Mouse (Mus musculus): ENCODE data around the gene Degs2.

Degs2 gene

DNA sequence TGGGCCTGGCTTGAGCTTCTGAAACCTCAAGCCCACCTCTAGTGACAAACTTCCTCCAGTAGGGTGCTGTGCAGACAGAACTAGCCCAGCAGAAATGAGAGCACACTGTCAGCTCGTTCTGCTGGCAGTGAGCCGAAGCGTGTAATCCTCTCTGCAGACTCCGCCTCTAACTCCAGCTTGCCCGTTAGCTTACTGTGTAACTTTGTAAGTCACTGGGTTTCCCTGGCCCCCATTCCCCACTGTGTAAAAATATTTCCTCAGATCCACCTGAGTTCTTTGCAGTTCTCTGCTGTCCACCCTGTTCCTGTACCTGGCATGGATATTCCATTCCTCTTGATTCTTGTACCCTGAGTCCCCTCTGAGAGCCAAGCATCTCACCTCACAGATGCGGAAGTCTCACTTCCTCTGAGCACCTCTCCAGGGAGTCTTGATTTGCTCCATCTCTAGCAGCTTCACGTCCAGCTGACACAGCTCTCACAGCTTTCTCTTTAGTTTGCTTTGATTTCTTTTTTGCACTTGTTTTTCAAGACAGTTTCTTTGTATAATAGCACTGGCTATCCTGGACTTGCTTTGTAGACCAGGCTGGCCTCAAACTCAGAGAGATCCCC, 51.0 kb downstream of the Degs2 start:
- no peak for DNase-seq

DNA sequence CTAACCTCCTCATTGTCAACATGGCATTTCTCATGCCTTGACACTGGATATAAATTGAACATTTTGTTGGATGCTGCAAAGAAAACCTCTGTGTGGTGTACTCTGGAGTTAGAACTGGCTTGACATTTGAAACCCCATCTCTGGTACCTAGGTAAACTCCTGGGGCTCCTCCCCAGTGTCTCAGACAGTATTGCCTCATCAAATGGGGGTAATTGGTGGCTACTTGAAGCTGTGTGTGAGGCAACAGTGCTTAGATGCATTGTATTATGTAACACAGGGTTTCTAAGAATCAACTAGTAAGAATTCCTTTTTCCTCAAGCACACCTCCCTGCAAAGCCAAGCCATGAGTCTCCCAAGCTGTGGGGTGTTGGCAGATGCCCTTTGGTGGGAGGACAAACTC, 54.3 kb downstream of the Degs2 start:
- DNase-seq = no peak

DNA sequence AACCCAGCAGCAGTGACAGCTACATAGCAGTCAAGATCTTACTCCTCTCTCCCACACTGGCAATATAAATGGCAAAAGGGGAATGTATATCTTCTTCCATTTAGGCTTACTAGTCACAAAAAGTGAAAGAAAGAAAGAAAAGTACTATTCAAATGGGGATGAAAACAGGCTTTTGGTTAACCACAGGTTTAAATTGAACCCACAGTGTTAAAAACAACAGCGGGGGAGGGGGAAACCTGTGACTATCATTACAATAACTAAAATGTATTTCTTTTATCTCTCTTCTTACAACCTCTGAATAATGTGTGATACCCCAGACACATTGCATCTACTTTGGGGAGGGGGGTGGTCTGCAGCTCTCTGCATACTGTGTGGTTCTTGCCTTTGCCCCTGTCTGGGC, 55.9 kb downstream of the Degs2 start:
- no peak for DNase-seq

DNA sequence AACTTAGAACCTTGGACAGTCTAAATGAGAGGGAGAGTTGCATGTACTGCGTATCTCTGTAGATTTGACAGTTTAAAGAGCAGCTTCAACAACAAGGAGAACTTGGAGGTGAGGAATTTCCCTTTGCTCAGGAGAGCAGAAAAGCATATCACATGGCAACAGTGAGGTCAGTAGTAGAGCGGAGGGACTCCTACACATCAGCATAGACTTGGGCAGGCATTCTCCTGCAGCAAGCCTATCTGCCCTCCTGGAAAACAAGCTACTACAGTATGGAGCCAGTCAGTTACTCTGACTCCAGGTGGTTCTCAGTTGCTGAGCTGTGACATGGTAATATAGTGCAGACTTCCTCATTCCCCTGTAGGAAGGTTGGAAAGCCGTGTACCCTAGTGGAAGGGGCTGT, 60.1 kb downstream of the Degs2 start:
- DNase-seq = no peak

DNA sequence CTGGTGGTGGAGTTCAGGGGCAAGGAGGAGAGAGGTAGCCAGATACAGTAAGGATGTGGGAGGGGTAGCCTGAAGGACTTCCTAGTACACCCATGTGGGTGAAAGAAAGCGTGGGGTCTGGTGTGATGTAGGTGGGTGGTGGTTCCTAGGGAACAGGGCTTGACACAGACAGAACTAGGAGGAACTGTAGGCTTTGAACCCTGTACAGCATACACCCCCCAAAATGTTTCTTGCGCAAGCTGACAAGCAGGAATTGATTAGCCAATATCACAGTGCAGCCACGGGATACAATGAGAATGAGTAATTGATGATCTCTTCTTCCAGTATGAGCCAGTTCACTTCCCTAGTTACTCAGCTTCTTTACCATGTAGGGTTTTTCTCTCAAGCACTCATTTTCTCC, 63.0 kb downstream of the Degs2 start:
- no peak for DNase-seq

DNA sequence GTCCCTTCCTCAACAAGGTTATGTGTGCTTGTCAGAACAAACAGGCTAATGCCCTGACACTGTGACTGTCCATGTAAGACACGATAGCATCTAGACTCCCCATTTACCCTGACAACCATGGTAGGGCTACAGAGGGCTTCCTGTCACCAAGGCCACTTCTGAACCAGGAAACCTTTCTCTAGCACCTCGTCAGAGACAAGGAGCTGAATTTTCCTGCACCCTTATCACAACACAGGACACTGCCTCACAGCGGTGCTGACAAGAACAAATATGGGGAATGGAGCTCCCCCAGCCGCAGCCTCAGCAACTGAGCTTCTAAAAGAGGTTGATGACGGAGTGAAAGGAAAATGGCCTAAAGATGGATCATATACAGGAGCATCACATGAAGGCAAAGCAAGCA, 64.7 kb downstream of the Degs2 start:
- DNase-seq = no peak

DNA sequence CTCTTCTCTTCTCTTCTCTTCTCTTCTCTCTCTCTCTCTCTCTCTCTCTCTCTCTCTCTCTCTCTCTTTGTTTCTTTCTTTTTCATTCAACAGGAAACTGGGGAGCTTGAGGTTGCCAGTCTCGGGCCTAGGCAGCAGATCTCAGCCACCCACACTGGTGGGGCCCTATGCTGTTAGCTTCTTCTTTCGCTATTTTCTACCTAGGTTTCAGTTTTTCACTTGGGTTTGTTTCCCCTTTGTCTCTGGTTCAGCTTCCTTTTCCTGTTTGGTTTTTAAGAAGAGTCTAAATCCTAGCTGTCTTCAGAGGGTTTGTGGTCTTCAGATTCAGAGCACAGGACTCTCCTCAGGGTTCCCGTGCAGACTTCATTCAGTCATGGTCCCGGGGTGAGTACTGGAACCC, 66.6 kb downstream of the Degs2 start:
- DNase-seq = no peak

DNA sequence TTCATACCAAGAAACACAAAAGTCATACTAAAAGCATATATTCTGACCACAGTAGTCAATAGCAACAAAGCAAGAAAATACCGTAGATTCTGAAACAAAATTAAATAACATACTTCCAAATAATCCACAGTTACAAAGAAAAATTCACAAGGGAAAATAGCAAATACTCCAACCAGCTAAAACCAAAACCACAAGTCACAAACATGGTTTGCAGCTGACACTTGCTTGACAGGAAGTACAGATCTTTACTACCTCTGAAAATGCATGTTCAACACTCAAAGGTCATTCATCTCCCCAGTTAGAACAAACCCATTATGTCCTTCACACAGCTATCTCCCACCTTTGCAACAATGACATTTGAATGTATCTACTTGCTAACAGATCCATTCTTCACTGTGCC, 68.1 kb downstream of the Degs2 start:
- DNase-seq = no peak

DNA sequence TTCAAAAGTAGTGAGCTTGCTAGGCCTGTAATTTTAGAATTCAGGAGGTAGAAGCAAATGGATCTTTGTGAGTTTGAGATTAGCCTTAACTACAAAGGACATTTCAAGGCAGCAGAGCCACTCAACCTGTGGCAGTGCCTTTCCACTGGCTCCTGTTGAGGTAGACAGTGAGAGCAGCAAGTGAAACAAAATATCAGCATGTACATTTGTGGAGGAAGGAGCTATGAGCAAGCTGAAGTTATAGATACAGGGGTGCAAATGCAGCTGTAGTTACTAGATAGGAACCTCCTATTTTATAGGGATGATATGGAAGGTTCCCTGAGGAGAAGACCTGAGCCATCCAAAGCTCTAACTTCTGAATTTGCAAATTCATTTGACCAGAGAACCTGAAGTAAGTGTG, 69.6 kb downstream of the Degs2 start:
- no peak for DNase-seq

DNA sequence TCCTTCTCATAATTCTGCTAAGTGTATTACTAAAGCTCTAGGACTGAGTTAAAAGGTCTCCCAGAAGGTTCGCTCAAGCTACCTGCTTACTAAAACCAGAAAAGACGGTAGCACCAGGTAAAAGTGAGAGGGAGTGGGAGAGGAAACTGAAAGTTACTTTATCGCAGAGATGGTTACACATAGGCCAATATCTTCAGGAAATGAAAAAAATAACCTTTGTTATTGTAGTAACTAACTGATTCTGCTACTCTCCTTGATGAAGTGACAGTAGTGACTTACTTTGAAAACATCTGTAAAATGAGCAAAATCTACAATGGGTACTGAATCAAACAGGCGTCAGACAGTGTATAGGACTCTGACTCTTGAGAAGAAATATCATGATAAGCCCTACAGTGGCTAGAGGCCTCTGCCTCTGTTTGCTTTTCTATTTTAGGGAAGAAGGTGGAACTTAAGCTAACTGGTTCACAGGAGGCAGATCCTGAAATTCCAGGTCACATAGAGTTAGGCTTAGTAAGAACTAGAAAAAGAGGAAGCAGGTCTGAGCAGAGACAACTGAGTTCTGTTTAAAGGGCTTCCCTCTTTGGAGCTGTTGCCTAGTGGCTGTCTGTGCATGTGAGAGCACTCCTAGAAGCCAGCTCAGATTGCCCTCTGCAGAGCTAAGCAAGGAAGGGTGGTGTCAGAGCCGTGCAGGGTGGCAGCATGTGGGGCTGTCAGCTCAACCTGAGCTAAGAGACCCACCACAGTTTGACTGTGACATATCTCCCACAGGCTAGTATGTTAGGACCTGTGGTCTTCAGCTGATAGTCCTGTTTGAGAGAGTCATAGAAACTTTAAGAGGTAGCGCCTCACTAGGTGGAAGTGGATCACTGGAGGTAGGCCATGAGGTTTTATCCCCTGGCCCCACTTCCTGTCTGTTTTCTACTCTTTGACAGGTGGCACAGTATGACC, 71.1 kb downstream of the Degs2 start:
- DNase-seq = no peak

DNA sequence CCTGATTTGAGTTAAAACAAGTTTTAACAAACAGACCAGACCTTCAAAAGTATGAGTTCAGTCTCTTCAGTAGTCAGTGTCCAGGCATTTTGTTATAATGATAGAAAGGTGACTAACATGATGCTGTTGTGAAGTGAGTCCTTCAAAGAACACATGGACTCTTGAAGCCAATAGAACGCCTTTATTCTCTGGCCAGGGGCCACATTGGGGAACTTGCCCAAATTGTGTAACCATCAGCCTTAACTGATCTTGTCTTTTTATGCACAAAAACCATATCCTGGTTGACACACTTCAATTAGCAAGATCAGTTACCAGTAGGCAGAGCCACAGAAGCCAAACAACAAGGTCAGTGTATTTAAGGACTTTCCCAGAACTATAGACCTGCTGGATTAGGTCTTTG, 72.6 kb downstream of the Degs2 start:
- DNase-seq = no peak

Data from right cerebral cortex, postnatal 25 days (tissue).